Mouse (Mus musculus): ENCODE data around the gene Tpk1. TPM values are rescaled to one million over a fixed set of nuclear protein-coding genes. Genes with fewer than 3 reads are reported as not detected.

The Tpk1 gene
- polyA plus RNA-seq, 1 experiment from 2014 or later, result 5.3 TPM

GRCm38 (mm10) chr6:43674986-43675760, 9.1 kb upstream of the Tpk1 start:
- H3K27ac ChIP-seq (ENCODE audit: low read depth, low read length), result no peak overlapping the region
- no peak overlapping the region for H3K4me2 ChIP-seq (ENCODE audit: low read depth)
- no peak overlapping the region for H3K9ac ChIP-seq (ENCODE audit: low read length)
- ATAC-seq (ENCODE audit: insufficient read depth, low FRiP score, low TSS enrichment) (no peak), DNase-seq (ENCODE audit: low spot score) (no peak)
- no peaks in the 10 kb centered on the region for H3K27me3 ChIP-seq (ENCODE audit: control insufficient read depth, insufficient read depth, low read length)
- H3K9me3 ChIP-seq (ENCODE audit: control insufficient read depth, low read length), result no peaks in the 10 kb centered on the region
- 72% methylated on average over 3 of the region's 3 CpGs for WGBS
- H3K4me3 ChIP-seq (ENCODE audit: low read depth, low read length), result no peak overlapping the region
- no peaks in the 10 kb centered on the region for H3K4me1 ChIP-seq (ENCODE audit: control insufficient read depth, insufficient read depth, low read length)
- H3K36me3 ChIP-seq (ENCODE audit: control insufficient read depth, insufficient read depth, low read length), result no peaks in the 10 kb centered on the region

DNA sequence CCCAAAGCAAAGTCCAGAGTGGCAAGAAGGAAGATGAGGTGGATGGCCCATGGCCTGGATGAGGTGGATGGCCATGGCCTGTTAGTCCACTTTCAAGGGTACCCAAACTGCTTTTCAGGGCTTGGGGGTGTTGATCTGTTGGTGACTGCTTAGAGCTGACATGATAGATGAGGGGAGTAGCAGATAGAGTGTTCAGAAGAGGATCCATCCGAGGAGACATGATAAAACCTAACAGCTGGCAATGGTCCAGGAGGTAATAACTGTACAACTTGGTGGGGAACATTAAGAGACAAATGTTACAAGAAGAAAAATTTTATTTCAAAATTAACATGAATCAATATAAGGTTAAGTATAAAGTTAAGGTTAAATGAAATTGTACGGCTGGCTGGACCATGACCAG, 4.9 kb upstream of the Tpk1 start:
- H3K27me3 ChIP-seq (ENCODE audit: control insufficient read depth, insufficient read depth, low read length), result no peaks in the 10 kb centered on the region
- H3K9ac ChIP-seq (ENCODE audit: low read length), result no peak overlapping the region
- no peak overlapping the region for H3K4me2 ChIP-seq (ENCODE audit: low read depth)
- DNase-seq (ENCODE audit: low spot score) (no peak), ATAC-seq (ENCODE audit: insufficient read depth, low FRiP score, low TSS enrichment) (no peak)
- H3K27ac ChIP-seq (ENCODE audit: low read depth, low read length), result no peak overlapping the region
- 91% methylated on average over 2 of the region's 2 CpGs for WGBS
- H3K36me3 ChIP-seq (ENCODE audit: control insufficient read depth, insufficient read depth, low read length), result no peaks in the 10 kb centered on the region
- H3K4me1 ChIP-seq (ENCODE audit: control insufficient read depth, insufficient read depth, low read length), result no peaks in the 10 kb centered on the region
- no peaks in the 10 kb centered on the region for H3K9me3 ChIP-seq (ENCODE audit: control insufficient read depth, low read length)
- H3K4me3 ChIP-seq (ENCODE audit: low read depth, low read length), result no peak overlapping the region

DNA sequence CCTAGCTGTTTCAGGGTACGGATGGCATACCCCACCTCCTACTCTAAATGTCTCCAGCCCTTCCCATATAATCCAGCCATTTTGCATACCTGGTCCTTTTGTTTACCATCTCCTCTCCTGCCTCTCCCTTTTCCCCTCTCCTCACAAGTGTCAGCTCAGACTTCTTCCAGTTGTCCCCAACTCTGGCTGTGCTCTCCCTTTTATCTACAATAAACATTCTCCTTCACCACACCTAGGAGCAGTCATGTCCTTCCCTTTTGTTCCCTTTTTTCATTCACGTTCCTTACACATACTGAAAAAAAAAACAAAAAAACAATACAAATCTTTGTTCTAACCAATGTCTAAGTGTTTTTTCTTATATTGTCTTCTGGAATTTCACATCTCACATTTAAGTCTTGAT, 1.6 kb upstream of the Tpk1 start:
- Histone ChIP-seq H3K9ac (ENCODE audit: low read length) (no peak overlapping the region), H3K27me3 (ENCODE audit: control insufficient read depth, insufficient read depth, low read length) (no peaks in the 10 kb centered on the region), H3K4me1 (ENCODE audit: control insufficient read depth, insufficient read depth, low read length) (no peaks in the 10 kb centered on the region), H3K9me3 (ENCODE audit: control insufficient read depth, low read length) (no peaks in the 10 kb centered on the region), H3K27ac (ENCODE audit: low read depth, low read length) (no peak overlapping the region), H3K36me3 (ENCODE audit: control insufficient read depth, insufficient read depth, low read length) (no peaks in the 10 kb centered on the region), H3K4me3 (ENCODE audit: low read depth, low read length) (no peak overlapping the region), H3K4me2 (ENCODE audit: low read depth) (no peak overlapping the region)
- ATAC-seq (ENCODE audit: insufficient read depth, low FRiP score, low TSS enrichment), result no peak
- WGBS, result 93% methylated on average over 2 of the region's 2 CpGs
- DNase-seq (ENCODE audit: low spot score), result no peak

DNA sequence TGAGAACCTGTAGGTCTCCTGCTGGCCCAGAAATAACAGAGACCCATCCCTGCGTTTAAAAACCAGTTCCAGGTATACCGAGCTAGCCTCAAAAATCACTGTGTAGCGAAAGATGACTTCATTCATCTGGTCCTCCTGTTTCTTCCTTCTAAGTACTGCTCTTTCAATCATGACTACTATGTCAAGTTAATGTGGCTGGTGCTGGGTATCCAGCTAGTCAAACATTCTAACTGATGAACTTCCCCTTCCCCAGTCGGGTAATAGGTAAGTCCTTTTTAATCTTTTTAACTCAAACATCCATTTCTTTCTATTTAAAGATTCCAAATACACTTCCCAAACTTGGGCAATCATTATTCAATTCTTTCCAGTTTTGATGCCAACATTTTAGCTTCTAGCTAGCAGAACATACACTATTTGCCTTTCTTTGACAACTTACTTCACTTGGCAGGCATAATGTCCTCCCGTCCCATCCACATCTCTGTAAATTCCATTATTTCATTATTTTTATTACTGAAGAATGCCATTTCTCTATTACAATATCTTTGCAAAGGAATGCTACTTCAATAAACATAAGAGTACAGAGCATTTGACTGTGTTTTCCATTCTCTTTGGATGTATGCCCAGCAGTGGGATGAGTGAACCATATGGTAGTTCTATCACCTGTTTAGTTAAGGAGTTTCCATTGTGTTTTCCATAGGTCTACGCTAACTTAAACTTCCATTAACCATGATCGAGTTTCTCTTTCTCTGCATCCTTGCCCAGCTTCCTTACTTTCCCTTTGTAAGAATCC, 728 bp upstream of the Tpk1 start:
- Histone ChIP-seq H3K27me3 (ENCODE audit: control insufficient read depth, insufficient read depth, low read length) (no peaks in the 10 kb centered on the region), H3K4me2 (ENCODE audit: low read depth) (peak overlapping the region; percentile 39), H3K27ac (ENCODE audit: low read depth, low read length) (no peak overlapping the region), H3K36me3 (ENCODE audit: control insufficient read depth, insufficient read depth, low read length) (no peaks in the 10 kb centered on the region), H3K4me1 (ENCODE audit: control insufficient read depth, insufficient read depth, low read length) (no peaks in the 10 kb centered on the region), H3K9me3 (ENCODE audit: control insufficient read depth, low read length) (no peaks in the 10 kb centered on the region), H3K4me3 (ENCODE audit: low read depth, low read length) (no peak overlapping the region; the same call in 1 of the 2 replicates), H3K9ac (ENCODE audit: low read length) (peak overlapping the region; percentile 16; the same call in 1 of the 2 replicates)
- 87% methylated on average over 7 of the region's 7 CpGs for WGBS
- ATAC-seq (ENCODE audit: insufficient read depth, low FRiP score, low TSS enrichment) (no peak; the same call in 1 of the 2 replicates), DNase-seq (ENCODE audit: low spot score) (no peak)

GRCm38 (mm10) chr6:43661822-43662221, 4.3 kb downstream of the Tpk1 start:
- H3K9ac ChIP-seq (ENCODE audit: low read length), result no peak overlapping the region
- H3K4me2 ChIP-seq (ENCODE audit: low read depth), result no peak overlapping the region
- H3K27me3 ChIP-seq (ENCODE audit: control insufficient read depth, insufficient read depth, low read length), result no peaks in the 10 kb centered on the region
- ATAC-seq (ENCODE audit: insufficient read depth, low FRiP score, low TSS enrichment), result no peak
- no peak overlapping the region for H3K4me3 ChIP-seq (ENCODE audit: low read depth, low read length)
- no peaks in the 10 kb centered on the region for H3K36me3 ChIP-seq (ENCODE audit: control insufficient read depth, insufficient read depth, low read length)
- no peak for DNase-seq (ENCODE audit: low spot score)
- no peaks in the 10 kb centered on the region for H3K4me1 ChIP-seq (ENCODE audit: control insufficient read depth, insufficient read depth, low read length)
- 80% methylated on average over 2 of the region's 2 CpGs for WGBS
- no peaks in the 10 kb centered on the region for H3K9me3 ChIP-seq (ENCODE audit: control insufficient read depth, low read length)
- no peak overlapping the region for H3K27ac ChIP-seq (ENCODE audit: low read depth, low read length)

GRCm38 (mm10) chr6:43658290-43658689, 7.8 kb downstream of the Tpk1 start:
- Histone ChIP-seq H3K9ac (ENCODE audit: low read length) (no peak overlapping the region), H3K36me3 (ENCODE audit: control insufficient read depth, insufficient read depth, low read length) (no peaks in the 10 kb centered on the region), H3K4me1 (ENCODE audit: control insufficient read depth, insufficient read depth, low read length) (no peaks in the 10 kb centered on the region), H3K4me2 (ENCODE audit: low read depth) (no peak overlapping the region), H3K4me3 (ENCODE audit: low read depth, low read length) (no peak overlapping the region), H3K27ac (ENCODE audit: low read depth, low read length) (no peak overlapping the region), H3K9me3 (ENCODE audit: control insufficient read depth, low read length) (no peaks in the 10 kb centered on the region), H3K27me3 (ENCODE audit: control insufficient read depth, insufficient read depth, low read length) (no peaks in the 10 kb centered on the region)
- no peak for DNase-seq (ENCODE audit: low spot score)
- 93% methylated on average over 4 of the region's 4 CpGs for WGBS
- ATAC-seq (ENCODE audit: insufficient read depth, low FRiP score, low TSS enrichment), result no peak

DNA sequence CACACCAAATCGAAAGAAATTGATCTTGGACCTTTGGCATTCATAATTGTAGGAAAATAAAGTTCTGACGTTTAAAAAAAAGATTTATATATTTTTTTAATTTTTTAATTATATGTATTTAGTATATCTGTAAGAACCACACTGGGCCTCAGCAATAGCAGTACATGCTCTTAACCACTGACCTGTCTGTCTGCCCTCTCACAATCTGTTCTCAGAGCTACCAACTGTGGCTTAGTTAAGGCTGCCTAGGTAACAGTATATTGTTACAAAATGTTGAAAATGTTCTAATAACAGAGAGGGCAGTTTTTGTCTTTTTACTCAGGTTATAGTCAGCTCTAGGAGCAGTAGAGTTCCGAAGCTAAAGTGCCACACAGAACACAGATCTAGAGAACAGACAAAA, 8.2 kb downstream of the Tpk1 start:
- no peaks in the 10 kb centered on the region for H3K4me1 ChIP-seq (ENCODE audit: control insufficient read depth, insufficient read depth, low read length)
- DNase-seq (ENCODE audit: low spot score) (no peak), ATAC-seq (ENCODE audit: insufficient read depth, low FRiP score, low TSS enrichment) (no peak)
- H3K27ac ChIP-seq (ENCODE audit: low read depth, low read length), result no peak overlapping the region
- no peaks in the 10 kb centered on the region for H3K9me3 ChIP-seq (ENCODE audit: control insufficient read depth, low read length)
- no peak overlapping the region for H3K9ac ChIP-seq (ENCODE audit: low read length)
- no peaks in the 10 kb centered on the region for H3K27me3 ChIP-seq (ENCODE audit: control insufficient read depth, insufficient read depth, low read length)
- no peak overlapping the region for H3K4me2 ChIP-seq (ENCODE audit: low read depth)
- H3K36me3 ChIP-seq (ENCODE audit: control insufficient read depth, insufficient read depth, low read length), result no peaks in the 10 kb centered on the region
- WGBS, result 86% methylated on average over 3 of the region's 3 CpGs
- H3K4me3 ChIP-seq (ENCODE audit: low read depth, low read length), result no peak overlapping the region

DNA sequence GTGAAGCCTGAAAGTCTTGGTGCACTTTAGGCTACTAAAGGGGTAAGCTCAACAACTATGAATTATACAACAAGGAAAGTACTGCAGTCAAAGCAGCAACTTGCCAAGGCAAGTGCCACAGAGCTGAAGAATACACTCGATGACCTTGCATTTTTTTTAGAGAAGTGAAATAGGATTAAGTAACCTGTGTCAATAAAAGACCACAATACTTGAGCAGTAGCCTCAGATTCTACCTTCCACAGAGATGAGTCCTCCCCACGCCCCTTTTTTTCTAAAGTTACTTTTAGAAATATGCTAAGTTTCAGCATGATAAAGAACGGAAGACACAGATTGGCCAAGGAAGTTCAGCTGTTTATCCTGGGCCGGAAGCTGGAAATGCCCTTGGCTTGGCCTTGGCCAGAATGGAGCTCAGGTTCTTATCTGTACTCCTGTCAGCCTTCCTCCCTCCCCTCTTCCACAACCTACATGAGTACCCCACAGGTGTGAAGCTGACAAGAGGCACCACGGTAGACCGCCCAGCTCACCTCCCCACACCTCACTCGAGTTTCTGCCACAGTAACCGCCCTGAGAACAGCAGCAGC, 11.1 kb downstream of the Tpk1 start:
- H3K4me3 ChIP-seq (ENCODE audit: low read depth, low read length), result no peak overlapping the region
- H3K27ac ChIP-seq (ENCODE audit: low read depth, low read length), result no peak overlapping the region
- no peaks in the 10 kb centered on the region for H3K36me3 ChIP-seq (ENCODE audit: control insufficient read depth, insufficient read depth, low read length)
- no peaks in the 10 kb centered on the region for H3K27me3 ChIP-seq (ENCODE audit: control insufficient read depth, insufficient read depth, low read length)
- no peak overlapping the region for H3K4me2 ChIP-seq (ENCODE audit: low read depth)
- no peaks in the 10 kb centered on the region for H3K9me3 ChIP-seq (ENCODE audit: control insufficient read depth, low read length)
- ATAC-seq (ENCODE audit: insufficient read depth, low FRiP score, low TSS enrichment) (no peak), DNase-seq (ENCODE audit: low spot score) (no peak)
- 92% methylated on average over 8 of the region's 8 CpGs for WGBS
- H3K4me1 ChIP-seq (ENCODE audit: control insufficient read depth, insufficient read depth, low read length), result no peaks in the 10 kb centered on the region
- no peak overlapping the region for H3K9ac ChIP-seq (ENCODE audit: low read length)
